In the genomic region with DNA sequence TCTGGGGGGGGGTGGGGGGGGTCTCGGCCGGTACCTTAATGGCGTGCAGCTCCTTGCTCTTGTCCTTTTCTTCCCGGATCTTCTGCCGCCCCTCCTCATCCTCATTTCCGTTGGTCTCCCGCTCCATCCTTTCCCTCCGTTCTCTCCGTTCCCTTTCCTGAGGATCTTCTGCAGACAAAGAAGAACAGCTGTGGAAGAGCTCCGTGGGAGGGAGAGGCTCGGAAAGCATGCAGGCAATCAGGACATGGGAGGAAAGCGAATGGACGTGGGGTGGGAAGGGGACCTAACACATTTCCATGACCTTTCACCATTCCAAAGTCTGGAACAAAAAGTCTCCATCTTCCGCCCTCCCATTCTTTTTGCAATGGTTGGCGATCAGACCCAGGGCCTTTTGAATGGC, we compare ENCODE assay signal across 36 mouse cellular contexts. TPM values are rescaled to one million over a fixed set of nuclear protein-coding genes. Genes with fewer than 3 reads are reported as not detected.
"Had no signal": no experiment of that assay in that cellular context is flagged by ENCODE, and none has a peak within 500 bp of the region (broad histone marks: within the 10 kb centered on the region; RNA-seq: fewer than 3 reads in every experiment).

No protein-coding gene starts in this region.

- DNase-seq: left cerebral cortex, postnatal 4 days; liver; liver, embryonic 13.5 days; liver, postnatal 0 days; lung, adult 18-20 months; lung, adult 2 months; lung, embryonic 14.5 days; lung, postnatal 10 days; lung, postnatal 14 days; lung, postnatal 36 days; lung, postnatal 4 days; midbrain, embryonic 14.5 days had no signal

- H3K27ac ChIP-seq: limb, embryonic 10.5 days; limb, embryonic 12.5 days; limb, embryonic 13.5 days; limb, embryonic 15.5 days; liver, embryonic 12.5 days; liver, embryonic 13.5 days; liver, embryonic 14.5 days; liver, embryonic 15.5 days; lung, embryonic 15.5 days; macrophage; midbrain, embryonic 10.5 days; midbrain, embryonic 12.5 days; midbrain, embryonic 13.5 days; midbrain, embryonic 15.5 days; neural tube, embryonic 12.5 days had no signal

- H3K4me3 ChIP-seq: limb, embryonic 10.5 days; limb, embryonic 12.5 days; limb, embryonic 13.5 days; limb, embryonic 15.5 days; liver, embryonic 12.5 days; liver, embryonic 13.5 days; liver, embryonic 15.5 days; lung, embryonic 15.5 days; megakaryocyte, embryonic 14.5 days; midbrain, embryonic 10.5 days; midbrain, embryonic 12.5 days; midbrain, embryonic 13.5 days; midbrain, embryonic 15.5 days; myocyte; neural tube, embryonic 12.5 days had no signal

- ATAC-seq: liver, embryonic 12.5 days; liver, postnatal 0 days; lung, postnatal 0 days; midbrain, embryonic 13.5 days; midbrain, embryonic 15.5 days; midbrain, embryonic 16.5 days had no signal

- H3K4me1 ChIP-seq: limb, embryonic 10.5 days; limb, embryonic 12.5 days; limb, embryonic 13.5 days; limb, embryonic 15.5 days; liver, embryonic 12.5 days; liver, embryonic 13.5 days; liver, embryonic 15.5 days; lung, embryonic 15.5 days; megakaryocyte, embryonic 14.5 days; midbrain, embryonic 10.5 days; midbrain, embryonic 12.5 days; midbrain, embryonic 13.5 days; midbrain, embryonic 15.5 days; neural tube, embryonic 12.5 days had no signal

- H3K9me3 ChIP-seq: limb, embryonic 10.5 days; limb, embryonic 12.5 days; limb, embryonic 13.5 days; limb, embryonic 15.5 days; liver, embryonic 12.5 days; liver, embryonic 13.5 days; liver, embryonic 15.5 days; lung, embryonic 15.5 days; megakaryocyte, embryonic 14.5 days; midbrain, embryonic 10.5 days; midbrain, embryonic 12.5 days; midbrain, embryonic 13.5 days; midbrain, embryonic 15.5 days; neural tube, embryonic 12.5 days had no signal

- H3K27me3 ChIP-seq: limb, embryonic 12.5 days; limb, embryonic 13.5 days; limb, embryonic 15.5 days; liver, embryonic 12.5 days; liver, embryonic 13.5 days; liver, embryonic 15.5 days; lung, embryonic 15.5 days; megakaryocyte, embryonic 14.5 days; midbrain, embryonic 12.5 days; midbrain, embryonic 13.5 days; midbrain, embryonic 15.5 days; neural tube, embryonic 12.5 days had no signal

RNA-seq across cellular contexts. Expression of gene Cacnb3, which starts 20.8 kb away (rescaled TPM):
- total RNA-seq: megakaryocyte progenitor cell, adult 5-6 weeks; megakaryocyte-erythroid progenitor cell, adult 5-6 weeks had no signal

RNA-seq across cellular contexts. Expression of gene Adcy6, which starts 41.6 kb away (rescaled TPM):
- total RNA-seq: monocyte, adult 5-6 weeks had no signal

RNA-seq across cellular contexts. Expression of gene Ccdc65, which starts 56.6 kb away (rescaled TPM):
- total RNA-seq: liver, adult 2 months; megakaryocyte progenitor cell, adult 5-6 weeks; megakaryocyte, adult 5-6 weeks; megakaryocyte-erythroid progenitor cell, adult 5-6 weeks; monocyte, adult 5-6 weeks had no signal
- polyA plus RNA-seq: liver, adult 2 months; liver, embryonic 13.5 days; liver, embryonic 15.5 days; liver, embryonic 16.5 days; liver, postnatal 0 days had no signal
